Mouse (Mus musculus): Measurements from ENCODE around the gene Mettl6.
"Not testable (repeated sequence)": the region's sequence is repeated elsewhere in the genome, so short reads cannot be mapped to it uniquely, and the experiment has no call there.

Gene Mettl6

DNA sequence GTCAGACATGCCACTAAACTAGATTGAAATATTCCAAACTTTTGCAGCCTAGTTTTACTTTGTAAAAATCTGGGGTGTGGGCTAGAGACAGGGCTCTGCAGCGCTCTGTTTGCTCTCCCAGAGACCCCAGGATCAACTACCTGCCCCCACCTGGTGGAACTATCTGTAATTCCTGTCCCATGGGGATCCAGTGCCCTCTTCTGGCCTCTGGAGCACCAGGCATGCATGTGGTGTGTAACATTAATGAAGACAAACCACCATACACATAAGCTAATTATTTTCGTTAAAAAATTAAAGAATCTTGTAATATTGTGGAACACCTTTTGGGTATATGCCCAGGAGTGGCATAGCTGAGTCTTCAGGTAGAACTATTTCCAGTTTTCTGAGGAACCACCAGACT, 21.5 kb downstream of the Mettl6 start:
- DNase-seq (ENCODE audit: low spot score in 2 of 2), result no peak

DNA sequence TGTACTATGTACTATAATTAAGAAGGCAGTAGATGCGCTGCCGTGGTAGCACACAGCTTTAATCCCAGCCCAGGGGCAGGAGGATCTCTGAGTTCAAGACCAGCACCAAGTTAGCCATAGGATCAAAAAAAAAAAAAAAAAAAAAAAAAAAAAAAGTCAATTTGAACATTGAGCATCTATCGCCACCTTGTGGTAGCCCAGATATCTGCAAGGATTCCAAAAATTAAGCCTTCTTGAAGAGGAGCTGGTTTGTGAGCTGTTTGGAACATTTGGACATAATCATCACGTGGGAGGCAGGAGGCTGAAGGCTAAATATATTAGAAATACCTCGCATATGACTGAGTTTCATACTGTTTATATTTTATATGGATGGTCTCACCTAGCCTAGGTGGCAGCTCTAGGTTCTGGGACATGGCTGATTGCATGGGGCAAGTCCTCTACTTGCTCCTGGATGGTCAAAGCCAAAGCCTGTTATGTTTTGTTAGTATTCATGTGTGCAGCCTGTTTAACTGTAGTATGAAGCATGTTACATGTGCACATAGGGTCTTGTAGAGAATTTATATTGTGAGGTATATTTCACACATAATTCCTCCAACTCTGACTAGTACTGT, 22.3 kb downstream of the Mettl6 start:
- DNase-seq (ENCODE audit: low spot score in 2 of 2), result peak; percentile 75 to 78

DNA sequence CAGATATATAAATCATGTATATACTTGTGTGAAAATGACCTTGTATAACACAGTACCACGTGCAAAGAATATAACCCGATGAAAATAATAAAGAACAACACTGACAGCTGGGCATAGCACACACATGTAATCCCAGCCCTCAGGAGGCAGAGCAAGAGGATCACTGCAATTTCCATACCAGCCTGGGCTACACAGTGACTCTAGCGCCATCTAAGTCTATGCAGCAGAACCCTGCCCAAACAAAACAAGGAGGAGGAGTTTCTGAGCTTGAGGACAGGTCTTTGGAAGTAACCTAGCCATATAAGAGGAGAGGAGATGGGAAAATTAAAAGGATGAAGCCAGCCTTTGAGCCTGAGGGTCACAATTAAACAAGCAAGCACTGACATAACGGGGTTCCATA, 25.1 kb downstream of the Mettl6 start:
- no peak for DNase-seq (ENCODE audit: low spot score in 2 of 2)

DNA sequence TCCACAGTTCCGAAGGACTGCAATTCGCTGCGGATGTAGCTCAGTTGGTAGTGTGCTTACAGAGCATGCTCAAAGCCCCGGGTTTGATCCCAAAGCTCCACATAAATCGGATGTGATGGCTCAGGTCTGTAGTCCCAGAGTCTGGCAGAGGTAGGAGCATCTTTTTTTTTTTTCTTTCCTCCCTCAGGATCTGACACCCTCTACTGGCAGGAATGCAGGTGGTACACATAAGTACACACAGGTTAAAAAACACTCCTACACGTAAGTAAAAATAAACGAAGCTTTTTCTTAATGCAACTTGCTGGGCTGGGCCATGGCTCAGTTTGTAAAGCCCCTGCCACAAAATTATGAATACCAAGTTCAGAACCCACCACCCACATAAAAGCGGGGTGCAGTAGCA, 30.7 kb downstream of the Mettl6 start:
- no peak for DNase-seq (ENCODE audit: low spot score in 2 of 2)

DNA sequence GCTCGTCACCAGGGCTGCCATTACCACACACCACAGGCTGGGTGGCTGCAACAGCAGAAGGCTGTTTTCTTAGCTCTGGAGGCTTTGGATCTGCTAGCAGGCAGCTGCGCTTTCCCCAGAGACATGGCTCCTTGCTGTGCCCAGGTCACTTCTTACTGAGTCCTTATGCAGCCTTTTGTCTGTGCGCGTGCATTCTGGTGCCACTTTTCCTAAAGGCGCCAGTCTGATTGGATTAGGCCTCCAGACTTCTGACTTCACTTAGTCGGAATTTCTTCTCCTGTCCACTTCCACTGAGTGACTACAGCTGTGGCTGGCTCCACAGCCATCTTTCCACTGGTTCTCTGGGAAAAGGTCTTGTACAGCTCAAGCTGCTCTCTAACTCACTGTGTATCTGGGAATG, 32.0 kb downstream of the Mettl6 start:
- no peak for DNase-seq (ENCODE audit: low spot score in 2 of 2)

DNA sequence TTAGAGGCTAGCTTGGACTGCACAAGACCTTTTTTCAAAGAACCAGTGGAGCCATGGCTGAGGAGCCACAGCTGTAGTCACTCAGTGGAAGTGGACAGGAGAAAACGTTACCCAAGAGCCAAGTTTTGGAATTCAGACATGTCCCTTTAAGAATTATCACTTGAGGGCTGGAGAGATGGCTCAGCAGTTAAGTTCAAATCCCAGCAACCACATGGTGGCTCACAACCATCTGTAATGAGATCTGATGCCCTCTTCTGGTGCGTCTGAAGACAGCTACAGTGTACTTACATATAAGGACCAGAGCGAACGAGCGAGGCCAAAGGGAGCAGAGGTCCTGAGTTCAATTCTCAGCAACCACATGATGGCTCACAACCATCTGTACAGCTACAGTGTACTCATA, 32.6 kb downstream of the Mettl6 start:
- DNase-seq (ENCODE audit: low spot score in 2 of 2), result not testable (repeated sequence)

DNA sequence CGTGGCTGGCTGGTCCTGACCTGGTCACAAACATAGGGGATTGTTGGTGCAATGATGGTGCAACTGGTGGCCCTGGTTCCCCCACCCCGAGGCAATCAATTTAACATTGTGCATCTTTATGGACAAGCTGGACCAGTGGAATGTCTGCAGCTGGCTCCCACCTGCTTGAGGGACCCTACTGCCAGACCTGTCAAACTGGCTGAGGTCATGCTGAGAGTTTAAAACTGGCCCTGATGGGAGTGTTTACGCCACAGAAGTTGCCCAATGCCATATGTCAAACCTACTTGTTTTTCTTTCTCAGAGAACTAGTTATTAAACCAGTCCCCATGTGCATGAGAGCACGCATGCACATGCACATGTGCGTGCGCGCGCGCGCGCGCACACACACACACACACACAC, 36.8 kb downstream of the Mettl6 start:
- DNase-seq (ENCODE audit: low spot score in 2 of 2), result no peak

DNA sequence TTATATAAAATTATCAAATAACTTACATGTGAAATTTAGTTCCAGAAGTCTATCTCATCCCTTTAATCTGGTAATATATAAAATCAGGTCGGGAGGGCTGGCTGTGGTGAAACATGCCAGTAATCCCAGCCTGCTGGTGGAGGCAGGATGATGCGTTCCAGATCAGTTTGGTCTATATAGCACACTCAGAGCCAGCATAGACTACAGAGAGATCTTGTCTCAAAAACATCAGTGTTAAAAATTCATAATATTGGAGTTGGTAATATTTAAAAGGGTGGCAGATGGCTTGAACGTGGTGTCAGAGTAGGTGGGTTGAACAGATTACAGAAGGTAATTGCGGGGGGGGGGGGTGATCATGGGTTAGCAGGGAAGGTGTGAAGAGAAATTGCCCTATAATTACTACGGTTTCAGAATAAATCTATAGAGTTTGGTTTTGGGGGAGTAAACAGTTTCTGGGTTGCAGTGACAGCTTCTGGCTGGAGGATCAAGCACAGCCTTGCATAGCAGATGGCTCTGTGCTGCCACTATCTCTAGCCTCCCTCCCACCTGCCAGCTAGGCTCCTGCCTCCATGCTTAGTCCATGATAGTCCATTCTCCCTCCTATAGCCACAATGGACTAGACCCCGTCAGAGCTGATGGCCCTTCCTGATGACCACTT, 38.6 kb downstream of the Mettl6 start:
- DNase-seq (ENCODE audit: low spot score in 2 of 2), result no peak

DNA sequence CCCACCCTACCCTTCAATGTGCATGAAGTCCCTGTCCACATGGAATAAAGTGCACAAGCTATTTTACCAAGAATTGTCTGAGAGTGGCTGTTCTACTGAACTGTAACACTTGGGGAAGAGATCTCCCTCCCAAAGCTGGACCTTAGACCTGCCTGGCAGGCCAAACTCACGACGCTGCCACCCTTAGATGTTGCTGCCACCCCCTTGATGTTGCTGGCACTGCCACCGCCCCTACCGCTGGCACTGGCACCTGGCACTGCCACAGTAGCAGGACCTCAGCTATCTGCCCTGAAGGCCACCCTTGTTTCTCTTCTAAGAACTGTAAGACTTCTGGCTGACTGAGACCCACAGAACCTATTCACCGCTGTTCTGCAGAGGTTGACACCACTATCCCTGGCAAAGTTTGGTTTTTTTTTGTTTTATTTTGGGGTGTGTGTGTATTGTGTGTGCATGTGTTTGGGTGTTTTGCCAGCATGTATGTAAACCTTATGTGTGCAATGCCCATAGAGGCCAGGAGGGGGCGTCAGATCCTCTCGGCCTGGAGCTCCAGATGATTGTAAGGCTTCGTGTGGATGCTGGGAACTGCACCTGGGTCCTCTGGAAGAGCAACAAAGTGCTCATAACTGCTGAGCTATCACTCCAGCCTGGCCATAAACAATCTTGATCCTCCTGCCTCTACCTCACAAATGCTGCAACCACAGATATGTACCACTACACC, 39.8 kb downstream of the Mettl6 start:
- DNase-seq (ENCODE audit: low spot score in 2 of 2), result no peak

DNA sequence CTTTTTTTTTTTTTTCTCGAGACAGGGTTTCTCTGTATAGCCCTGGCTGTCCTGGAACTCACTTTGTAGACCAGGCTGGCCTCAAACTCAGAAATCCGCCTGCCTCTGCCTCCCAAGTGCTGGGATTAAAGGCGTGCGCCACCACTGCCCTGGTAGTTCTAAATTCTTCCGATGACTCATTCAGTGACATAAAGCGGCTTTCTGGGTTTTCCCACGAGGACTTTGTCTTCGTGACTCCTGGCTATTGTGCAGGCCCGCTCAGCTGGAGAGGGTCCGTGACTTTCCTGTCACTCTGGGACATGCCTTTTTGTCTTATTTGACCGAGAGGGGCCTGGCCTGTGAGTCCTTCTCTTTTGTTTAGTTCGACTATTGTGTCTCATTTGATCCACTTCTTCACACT, 40.9 kb downstream of the Mettl6 start:
- DNase-seq (ENCODE audit: low spot score in 2 of 2), result not testable (repeated sequence)

DNA sequence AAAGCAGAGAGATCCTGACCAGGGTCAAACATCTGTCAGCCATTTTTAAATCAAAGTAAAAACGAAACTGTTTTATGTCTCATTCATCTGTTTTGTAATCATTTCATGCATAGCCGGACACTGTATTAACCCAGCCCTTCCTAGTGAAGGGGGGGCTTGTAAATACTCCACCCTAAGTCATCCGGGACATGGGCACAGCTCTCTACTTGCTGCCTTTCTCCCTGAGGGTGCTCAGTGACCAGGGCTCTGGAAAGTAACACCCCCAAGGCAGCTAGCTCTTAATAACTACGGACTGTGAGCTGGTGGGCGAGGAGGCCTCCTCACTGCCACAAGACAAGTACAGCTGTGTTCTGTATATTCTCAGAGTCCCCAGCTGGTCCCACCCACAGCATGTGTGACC, 45.8 kb downstream of the Mettl6 start:
- no peak for DNase-seq (ENCODE audit: low spot score in 2 of 2)

DNA sequence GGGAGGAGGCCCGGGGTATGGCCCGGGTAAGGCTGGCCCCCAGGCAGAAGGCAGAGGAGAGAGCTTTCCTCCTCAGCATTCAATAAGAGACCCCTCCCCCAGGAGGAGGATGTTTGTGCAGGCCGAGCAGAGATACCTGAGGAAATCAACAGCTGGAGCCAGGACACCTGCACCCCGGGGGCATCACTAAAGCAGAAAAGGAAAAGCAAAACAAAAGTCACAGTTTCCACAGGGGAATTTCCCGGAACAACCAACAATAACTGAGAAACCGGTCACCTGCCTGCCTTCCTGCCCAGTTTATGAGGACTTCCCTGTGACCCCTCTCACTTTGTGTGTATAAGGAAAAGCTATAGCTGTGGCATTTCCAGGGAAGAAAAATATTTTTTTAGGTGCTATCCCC, 51.2 kb downstream of the Mettl6 start:
- no peak for DNase-seq (ENCODE audit: low spot score in 2 of 2)

DNA sequence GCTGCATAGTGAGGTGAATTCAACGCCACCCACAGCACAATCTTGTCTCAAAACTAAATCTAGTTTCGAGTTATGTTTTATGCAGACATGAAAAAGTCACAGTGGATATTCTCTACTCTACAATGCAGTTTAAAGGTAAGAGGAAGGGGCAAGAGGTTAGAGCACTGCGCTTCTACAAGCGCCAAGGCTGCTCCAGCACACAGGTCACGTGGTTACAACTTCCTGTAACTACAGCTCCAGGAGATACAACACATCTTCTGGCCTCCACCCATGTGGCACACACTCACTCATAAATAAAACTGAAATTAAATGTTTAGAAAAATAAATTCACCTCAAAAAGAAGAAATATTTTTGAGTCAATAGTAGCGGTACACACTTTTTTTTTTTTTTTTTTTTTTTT, 54.1 kb downstream of the Mettl6 start:
- DNase-seq (ENCODE audit: low spot score in 2 of 2), result no peak

DNA sequence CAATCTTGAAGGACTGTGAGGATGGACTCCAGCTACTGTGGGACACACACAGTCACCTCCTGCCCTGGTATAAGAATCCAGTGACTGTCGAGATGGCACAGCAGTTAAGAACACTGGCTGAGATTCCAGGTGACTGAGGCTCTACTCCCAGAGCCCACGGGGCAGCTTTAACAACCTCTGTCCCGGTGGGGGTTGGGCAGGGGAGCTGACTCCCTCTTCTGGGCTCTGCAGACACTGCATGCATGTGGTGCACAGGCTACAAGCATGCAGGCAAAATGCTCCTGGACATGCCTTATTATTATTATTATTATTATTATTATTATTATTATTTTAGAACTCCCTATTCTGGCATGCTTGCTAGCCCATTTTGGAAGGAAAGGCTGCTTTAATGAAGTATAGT, 54.6 kb downstream of the Mettl6 start:
- no peak for DNase-seq (ENCODE audit: low spot score in 2 of 2)

DNA sequence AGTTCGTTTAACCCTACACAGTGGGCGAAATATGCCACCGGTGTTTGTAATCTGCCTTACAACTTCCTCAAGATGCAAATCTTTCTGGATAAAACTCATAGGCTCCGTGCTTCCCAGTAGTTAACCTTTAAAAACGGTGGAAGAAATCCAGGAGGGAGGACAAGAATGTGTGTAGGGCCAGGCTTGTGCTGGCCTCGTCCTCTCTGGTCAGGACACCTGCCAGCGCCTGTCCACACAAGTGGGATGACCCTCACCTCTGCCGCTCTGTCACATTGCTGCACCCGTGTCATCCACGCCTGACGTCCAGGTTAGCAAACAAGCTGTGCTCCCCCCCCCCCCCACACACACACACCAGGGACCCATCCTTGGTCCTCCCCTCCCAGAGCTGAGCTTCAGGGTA, 55.6 kb downstream of the Mettl6 start:
- no peak for DNase-seq (ENCODE audit: low spot score in 2 of 2)

DNA sequence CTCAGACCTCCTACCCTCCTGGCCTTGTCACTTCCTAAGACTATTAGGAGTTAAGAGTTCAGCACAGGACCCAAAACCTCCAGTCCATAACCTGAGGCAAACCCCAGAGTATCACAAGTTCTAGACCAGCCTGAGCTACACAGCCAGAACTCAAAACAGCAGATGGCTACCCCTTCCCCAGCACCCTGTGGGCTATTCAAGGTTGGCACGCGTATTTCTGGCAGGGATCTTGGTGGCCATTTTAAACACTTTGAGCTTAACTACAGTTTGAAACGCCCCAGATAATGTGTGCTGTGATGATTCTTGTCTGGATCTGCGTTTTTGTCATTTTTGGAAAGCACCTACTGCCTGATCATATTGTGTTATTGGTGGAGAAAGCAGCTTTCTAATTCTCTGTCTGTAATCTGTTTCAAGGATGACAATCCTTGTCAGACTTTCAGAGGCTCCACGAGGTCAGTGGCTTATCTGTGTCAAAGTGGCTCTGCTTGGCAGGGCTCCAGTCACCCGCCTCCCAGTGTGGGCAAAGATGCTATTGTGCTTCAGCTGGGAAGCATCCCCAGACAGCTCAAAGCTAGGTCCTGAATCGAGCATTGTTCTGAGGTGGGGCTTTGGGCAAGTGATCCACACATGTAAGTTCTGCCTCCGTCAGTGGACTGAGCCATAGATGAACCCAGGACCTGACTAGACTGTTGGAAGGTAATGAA, 56.9 kb downstream of the Mettl6 start:
- no peak for DNase-seq (ENCODE audit: low spot score in 2 of 2)

DNA sequence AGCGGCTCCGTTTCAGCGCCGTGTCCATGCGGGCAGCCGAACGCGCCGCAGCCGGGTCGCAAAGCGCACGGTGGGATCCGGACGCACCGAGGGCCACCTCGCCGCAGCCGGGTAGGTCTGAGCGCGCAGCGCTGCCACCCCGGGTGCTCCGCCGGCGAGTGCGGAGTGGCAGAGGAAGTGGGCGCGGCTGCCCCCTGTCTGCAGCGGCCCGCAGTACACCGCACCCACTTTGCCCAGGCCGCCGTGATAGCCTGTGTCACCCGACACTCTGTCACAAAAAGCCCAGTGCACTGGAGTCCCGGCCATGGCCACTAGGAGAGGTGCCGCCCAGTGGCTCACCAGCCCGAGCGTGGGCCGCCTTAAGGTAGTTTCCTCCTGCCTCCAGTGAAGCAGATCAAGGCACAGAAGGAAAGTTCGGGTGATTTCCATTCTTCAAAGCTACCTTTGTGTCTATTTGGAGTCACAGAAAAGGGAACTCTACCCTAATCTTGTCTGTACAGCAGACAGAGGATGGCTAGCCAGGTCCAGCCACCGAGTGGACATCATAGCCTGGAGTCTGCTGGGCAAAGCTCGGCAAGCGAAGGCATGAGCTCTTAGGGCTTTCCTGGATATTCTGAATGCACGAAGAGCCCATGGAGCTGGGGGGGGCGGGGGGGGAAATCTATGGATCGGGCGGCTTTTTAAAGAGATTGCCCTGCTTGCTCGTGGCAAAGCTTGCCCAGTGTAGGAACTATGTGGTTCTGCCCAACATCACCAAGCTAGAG, 58.7 kb downstream of the Mettl6 start, which contains the start of gene Sh3bp5:
Gene Sh3bp5, minus strand, starts transcription at position 149 of the 764 bp plus-strand sequence.
- DNase-seq (ENCODE audit: low spot score in 2 of 2), result peak; percentile 91 to 96

DNA sequence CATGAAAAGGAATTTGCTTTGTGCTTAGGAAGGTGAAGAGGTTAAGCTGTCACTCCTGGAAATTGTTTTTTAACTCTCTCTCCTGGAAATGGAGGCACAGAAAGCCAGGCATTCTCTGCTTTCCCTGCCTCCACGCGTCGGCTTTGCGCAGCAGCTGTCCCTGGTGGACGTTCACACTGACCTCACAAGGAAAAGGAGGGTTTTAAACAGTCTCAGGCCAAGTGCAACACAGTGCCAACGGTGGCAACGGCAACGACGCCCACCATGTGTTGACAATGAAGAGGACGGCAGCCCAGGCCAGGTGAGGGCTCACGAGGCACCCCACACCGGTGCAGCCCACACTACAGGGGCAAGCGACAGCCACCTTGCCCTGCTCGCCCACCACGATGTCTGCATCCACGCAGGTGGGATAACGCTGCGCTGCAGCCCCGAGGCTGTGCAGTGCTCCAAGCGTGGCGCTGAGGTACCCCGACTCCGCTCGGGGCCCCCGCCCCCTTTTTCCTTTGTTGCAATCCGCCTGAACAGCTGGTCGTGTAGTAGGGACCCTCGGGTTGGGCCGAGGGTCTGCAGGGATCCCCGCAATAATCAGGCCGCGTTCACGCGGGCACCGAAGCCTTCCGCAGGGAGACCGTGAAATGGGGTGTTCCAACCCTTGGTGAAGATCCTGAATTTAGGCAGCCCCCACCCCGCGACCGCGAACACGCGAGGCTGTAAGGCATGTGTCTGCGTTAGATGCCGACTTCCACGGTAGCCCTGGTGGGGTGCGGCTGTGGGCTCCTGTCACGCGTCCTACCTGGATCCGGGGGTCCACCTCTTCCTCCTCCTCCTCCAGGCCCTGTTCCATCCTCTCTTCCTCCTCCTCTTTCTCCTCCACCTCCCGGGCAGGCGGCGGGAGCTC, 59.6 kb downstream of the Mettl6 start:
- DNase-seq (ENCODE audit: low spot score in 2 of 2), result peak in 1 of 2 experiments; percentile 57

DNA sequence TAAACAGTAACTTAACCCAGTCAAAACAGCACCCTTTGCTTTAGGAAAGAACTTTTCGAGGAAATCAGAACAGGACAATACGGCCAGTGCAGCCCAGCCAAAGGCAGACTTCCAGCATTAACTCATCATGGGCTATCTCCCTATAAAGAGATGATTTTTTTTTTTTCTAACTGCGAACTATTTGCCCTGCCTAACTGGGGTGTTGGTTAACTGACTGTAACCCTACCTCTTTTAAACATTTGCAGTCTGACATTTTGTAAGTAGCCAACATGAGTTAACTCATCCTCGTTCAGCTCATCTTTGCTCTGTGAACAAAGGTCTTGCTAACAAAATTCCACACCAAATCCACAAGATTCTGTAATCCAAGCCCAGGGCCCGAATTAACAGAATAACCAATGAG, 60.4 kb downstream of the Mettl6 start:
- DNase-seq (ENCODE audit: low spot score in 2 of 2), result no peak

DNA sequence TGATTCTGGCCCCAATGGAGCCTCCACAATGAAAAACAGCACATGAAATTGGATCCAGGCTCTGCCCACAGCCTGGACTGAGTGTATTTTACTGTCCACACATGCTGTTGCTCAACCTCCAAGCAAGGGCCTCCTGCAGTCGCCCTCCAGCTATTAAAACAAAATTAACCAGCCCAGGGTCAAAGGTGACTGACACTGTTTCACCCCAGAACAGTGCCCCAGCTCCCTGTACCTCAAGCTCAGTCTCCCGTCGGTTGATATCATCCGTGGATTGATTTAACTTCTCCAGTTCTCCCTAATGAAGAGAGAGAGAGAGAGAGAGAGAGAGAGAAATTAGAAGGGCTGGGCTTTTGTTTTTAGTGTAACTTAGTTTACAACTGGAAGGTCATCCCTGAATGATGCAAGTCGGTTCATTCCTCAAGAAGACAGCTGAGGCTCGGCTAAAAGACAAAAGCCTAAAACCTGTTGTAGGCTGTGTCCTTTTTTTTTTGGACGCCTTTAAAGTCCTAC, 60.9 kb downstream of the Mettl6 start:
- no peak for DNase-seq (ENCODE audit: low spot score in 2 of 2)

DNA sequence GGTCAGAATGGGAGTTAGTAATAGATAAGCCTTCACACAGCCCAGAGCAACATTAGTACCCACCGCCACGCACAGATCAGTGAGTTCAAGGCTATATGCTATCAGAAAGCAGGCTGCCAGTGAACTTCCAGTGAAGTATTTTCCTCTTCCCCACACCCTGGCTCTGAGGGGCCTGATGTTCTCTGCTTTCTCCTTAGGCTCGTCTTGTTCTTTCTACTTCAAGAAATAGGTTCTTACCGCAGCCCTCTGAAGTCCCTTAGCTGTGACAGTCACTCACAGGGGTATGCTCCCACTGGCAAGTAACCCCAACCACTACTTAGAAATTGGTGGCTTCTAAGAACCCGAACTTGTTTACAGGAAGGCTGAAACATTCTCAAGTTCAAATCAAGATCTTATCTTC, 61.7 kb downstream of the Mettl6 start:
- no peak for DNase-seq (ENCODE audit: low spot score in 2 of 2)
